9 mouse cellular contexts compared by ENCODE assay signal in the genomic region with DNA sequence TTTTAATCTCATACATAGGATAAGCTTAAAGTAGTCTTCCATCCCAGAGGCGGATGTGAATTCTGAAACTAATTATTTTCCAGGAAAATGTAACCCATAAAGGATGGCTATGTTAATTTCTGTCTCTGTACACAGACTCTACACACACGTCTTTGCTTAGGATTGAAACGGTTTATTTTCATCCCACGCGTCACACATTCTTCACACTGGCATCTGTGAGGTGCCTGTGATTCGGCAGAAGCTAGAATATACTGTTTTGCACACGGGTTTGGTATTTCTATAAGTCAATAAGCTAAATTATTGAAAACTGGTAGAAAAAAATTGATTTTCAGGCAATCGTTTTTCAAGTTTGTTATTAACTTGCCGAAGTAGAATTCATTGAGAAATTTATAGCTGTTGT. TPM values are rescaled to one million over a fixed set of nuclear protein-coding genes. Genes with fewer than 3 reads are reported as not detected.
DNase-seq lines count a peak whose midpoint lies in the region; ATAC-seq lines count a peak whose summit lies in the region.
"Had no signal": no experiment of that assay in that cellular context is flagged by ENCODE, and none has a peak within 500 bp of the region (broad histone marks: within the 10 kb centered on the region; RNA-seq: fewer than 3 reads in every experiment).

No protein-coding gene starts in this region.

- no peak overlapping the region for H3K9ac ChIP-seq in kidney, embryonic 15.5 days
- H3K9ac ChIP-seq in embryonic facial prominence, embryonic 13.5 days, result no peak overlapping the region
- peak overlapping the region; percentile 70; the same call in 1 of the 2 replicates for H3K9ac ChIP-seq in hindbrain, embryonic 16.5 days (ENCODE audit: low read depth, low read length)
- peak overlapping the region; percentile 97 for H3K9ac ChIP-seq in midbrain, embryonic 13.5 days (replicated peaks)

- H3K4me2 ChIP-seq in kidney, embryonic 15.5 days, result peak overlapping the region; percentile 89
- peak overlapping the region; percentile 91 for H3K4me2 ChIP-seq in embryonic facial prominence, embryonic 13.5 days
- H3K4me2 ChIP-seq in hindbrain, embryonic 16.5 days (ENCODE audit: low read length), result peak overlapping the region; percentile 85
- H3K4me2 ChIP-seq in midbrain, embryonic 13.5 days (replicated peaks), result peak overlapping the region; percentile 83

- WGBS in kidney, embryonic 15.5 days, result 46% methylated on average over 9 of the region's 9 CpGs
- WGBS in embryonic facial prominence, embryonic 13.5 days, result 37% methylated on average over 9 of the region's 9 CpGs
- 20% methylated on average over 9 of the region's 9 CpGs for WGBS in hindbrain, embryonic 16.5 days
- WGBS in midbrain, embryonic 13.5 days, result 34% methylated on average over 9 of the region's 9 CpGs

- H3K9me3 ChIP-seq in kidney, embryonic 15.5 days (replicated peaks), result no peaks in the 10 kb centered on the region
- no peaks in the 10 kb centered on the region for H3K9me3 ChIP-seq in embryonic facial prominence, embryonic 13.5 days
- H3K9me3 ChIP-seq in hindbrain, embryonic 16.5 days (ENCODE audit: control insufficient read depth, low read length), result no peaks in the 10 kb centered on the region
- H3K9me3 ChIP-seq in midbrain, embryonic 13.5 days, result no peaks in the 10 kb centered on the region

- H3K27ac ChIP-seq in kidney, embryonic 15.5 days, result peak overlapping the region; percentile 99; the same call in 1 of the 2 replicates
- H3K27ac ChIP-seq in embryonic facial prominence, embryonic 13.5 days, result peak overlapping the region; percentile 98; the same call in 1 of the 2 replicates
- peak overlapping the region; percentile 97 for H3K27ac ChIP-seq in hindbrain, embryonic 16.5 days (ENCODE audit: low read depth, low read length)
- H3K27ac ChIP-seq in midbrain, embryonic 13.5 days, result peak overlapping the region; percentile 100

- peaks cover 34% of the 10 kb centered on the region for H3K4me1 ChIP-seq in kidney, embryonic 15.5 days
- H3K4me1 ChIP-seq in embryonic facial prominence, embryonic 13.5 days, result peaks cover 22% of the 10 kb centered on the region
- peaks cover 9% of the 10 kb centered on the region for H3K4me1 ChIP-seq in hindbrain, embryonic 16.5 days (ENCODE audit: control insufficient read depth, insufficient read depth, low read depth, low read length)
- peaks cover 19% of the 10 kb centered on the region for H3K4me1 ChIP-seq in midbrain, embryonic 13.5 days (replicated peaks)

- no peaks in the 10 kb centered on the region for H3K36me3 ChIP-seq in kidney, embryonic 15.5 days
- no peaks in the 10 kb centered on the region for H3K36me3 ChIP-seq in embryonic facial prominence, embryonic 13.5 days
- no peaks in the 10 kb centered on the region for H3K36me3 ChIP-seq in hindbrain, embryonic 16.5 days (ENCODE audit: control insufficient read depth, insufficient read depth, low read length)
- H3K36me3 ChIP-seq in midbrain, embryonic 13.5 days, result no peaks in the 10 kb centered on the region

- H3K4me3 ChIP-seq in kidney, embryonic 15.5 days (replicated peaks), result peak overlapping the region; percentile 73
- H3K4me3 ChIP-seq in embryonic facial prominence, embryonic 13.5 days, result 0 out of 2 replicates have a peak overlapping the region, but pooled peaks have one; percentile 82
- H3K4me3 ChIP-seq in hindbrain, embryonic 16.5 days (ENCODE audit: low read length), result peak overlapping the region; percentile 75
- H3K4me3 ChIP-seq in midbrain, embryonic 13.5 days (replicated peaks), result peak overlapping the region; percentile 86

- H3K27me3 ChIP-seq in kidney, embryonic 15.5 days, result no peaks in the 10 kb centered on the region
- H3K27me3 ChIP-seq in embryonic facial prominence, embryonic 13.5 days, result no peaks in the 10 kb centered on the region
- no peaks in the 10 kb centered on the region for H3K27me3 ChIP-seq in hindbrain, embryonic 16.5 days (replicated peaks; ENCODE audit: control insufficient read depth, insufficient read depth, low read length)
- no peaks in the 10 kb centered on the region for H3K27me3 ChIP-seq in midbrain, embryonic 13.5 days

- DNase-seq in kidney, postnatal 10 days, result no peak
- DNase-seq in adrenal gland, adult 18-20 months (ENCODE audit: low spot score in 2 of 2), result no peak
- DNase-seq in thymus, postnatal 36 days, result no peak
- DNase-seq: layer of hippocampus, adult 9-11 months had no signal

- no peak for ATAC-seq in kidney, embryonic 15.5 days (replicated peaks; ENCODE audit: low FRiP score)
- ATAC-seq in embryonic facial prominence, embryonic 13.5 days (ENCODE audit: insufficient number of reproducible peaks, insufficient read depth, low FRiP score, low TSS enrichment, low read depth), result no peak
- no peak for ATAC-seq in hindbrain, embryonic 16.5 days
- ATAC-seq in midbrain, embryonic 13.5 days, result no peak
- ATAC-seq in megakaryocyte-erythroid progenitor cell, adult 5-6 weeks (replicated peaks; ENCODE audit: low FRiP score, low TSS enrichment, poor library complexity, severe bottlenecking), result no peak

RNA-seq across cellular contexts. Expression of gene Maml3, which starts 4.0 kb away (rescaled TPM):
- polyA plus RNA-seq in kidney, embryonic 15.5 days (2015; fragmentation: Nextera tagmentation; extraction: Ambion mirVana), result 6.2 and 7.8 TPM in 2 replicates
- polyA plus RNA-seq in embryonic facial prominence, embryonic 13.5 days (2015; fragmentation: Nextera tagmentation; extraction: Ambion mirVana), result 5.8 and 6.5 TPM in 2 replicates
- polyA plus RNA-seq in hindbrain, embryonic 16.5 days (2015; fragmentation: Nextera tagmentation; extraction: Ambion mirVana), result 5.2 and 6.2 TPM in 2 replicates
- 8.3 and 8.6 TPM in 2 replicates for polyA plus RNA-seq in midbrain, embryonic 13.5 days (2015; fragmentation: Nextera tagmentation; extraction: Ambion mirVana)
- 1 to 10 TPM; 6.4 to 8.2 TPM for total RNA-seq in adrenal gland, adult 18-20 months (2021)
- 8.5 and 10.6 TPM in 2 replicates for total RNA-seq in megakaryocyte-erythroid progenitor cell, adult 5-6 weeks (2014; fragmentation: Nextera tagmentation)
- 4.4 and 7.6 TPM in 2 replicates for total RNA-seq in megakaryocyte-erythroid progenitor cell, adult 5-6 weeks (2017)

Comparison
In these comparisons a context has a peak if more than half of its experiments do, and no peak if none do; other contexts are left out.
1. H3K9ac ChIP-seq: peak in hindbrain, embryonic 16.5 days (single experiment) and midbrain, embryonic 13.5 days (single experiment); none in kidney, embryonic 15.5 days (single experiment) and embryonic facial prominence, embryonic 13.5 days (single experiment).
2. Peak in every context shown above with its lines, with median percentiles within 50 percentile points of each other: H3K27ac ChIP-seq, H3K4me2 ChIP-seq and H3K4me3 ChIP-seq.